Mouse (Mus musculus) heart, postnatal 36 days (tissue): ENCODE results near the gene Hgd. TPM values are rescaled to one million over a fixed set of nuclear protein-coding genes. Genes with fewer than 3 reads are reported as not detected.
A peak's percentile ranks its signal among the peaks of the same experiment; 100 is the strongest.
"Not testable (repeated sequence)": the region's sequence is repeated elsewhere in the genome, so short reads cannot be mapped to it uniquely, and the experiment has no call there.

Experiments
- DNase-seq, 2 experiments: peaks; one replicate each; pipeline ENCODE4 v3.0.0; 2021 to 2022
- intact Hi-C: fragments of 180-260 bp; cut with DNase I; formaldehyde crosslinking; loops from one replicate; pipeline ENCODE4 v1.15.1; 2025
- total RNA-seq, 2 experiments: library from RNA; stranded (reverse); gene quantifications; 2 replicates each; pipeline ENCODE4 v1.2.3; 2021

Hgd gene
- total RNA-seq, 2 experiments from 2014 or later: 0.27 TPM; not detected in 1

DNA sequence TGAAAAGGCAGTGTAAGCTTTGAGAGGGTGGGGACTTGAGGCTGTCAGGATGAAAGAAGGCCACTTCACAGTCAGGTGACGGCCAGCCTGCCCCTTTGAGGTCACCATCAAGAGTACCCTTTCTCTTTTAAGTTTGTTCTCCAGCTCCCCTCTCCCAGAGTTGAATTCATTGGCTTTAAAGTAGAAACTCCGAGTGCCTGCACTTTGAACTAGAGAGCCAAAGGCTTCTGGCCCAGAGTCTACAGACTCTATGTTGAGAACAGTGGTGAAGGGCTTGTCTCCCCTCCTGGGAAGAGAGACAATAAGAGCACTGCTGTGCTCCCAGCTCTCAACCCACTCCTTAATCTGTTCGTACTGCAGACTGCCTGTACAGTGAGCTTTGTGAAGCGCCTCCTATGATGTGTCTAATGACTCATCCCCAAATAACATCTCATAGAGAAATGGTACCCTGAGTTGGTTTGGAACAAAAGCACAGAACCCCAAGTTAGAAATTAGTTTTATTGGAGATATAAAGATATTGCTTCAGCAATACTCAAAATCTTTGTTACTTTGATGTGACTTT, 46.5 kb downstream of the Hgd start:
- DNase-seq: no peak
- intact Hi-C loops: no loop called here

DNA sequence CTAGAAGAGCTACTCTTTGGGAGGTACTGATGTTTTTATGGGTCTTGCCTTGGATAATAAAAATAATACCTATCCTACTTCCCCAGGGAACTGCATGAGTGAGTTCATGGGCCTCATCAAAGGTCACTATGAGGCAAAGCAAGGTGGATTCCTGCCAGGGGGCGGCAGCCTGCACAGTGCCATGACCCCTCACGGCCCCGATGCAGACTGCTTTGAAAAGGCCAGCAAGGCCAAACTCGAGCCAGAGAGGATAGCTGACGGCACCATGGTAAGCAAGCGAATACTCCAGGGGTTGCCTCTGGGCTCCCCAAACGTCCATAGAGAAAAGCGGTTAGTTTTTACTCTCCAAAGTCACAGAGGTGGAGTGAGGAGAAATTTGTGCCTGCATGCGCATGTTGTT, 48.4 kb downstream of the Hgd start:
- no peak for DNase-seq
- intact Hi-C loops: no loop called here

DNA sequence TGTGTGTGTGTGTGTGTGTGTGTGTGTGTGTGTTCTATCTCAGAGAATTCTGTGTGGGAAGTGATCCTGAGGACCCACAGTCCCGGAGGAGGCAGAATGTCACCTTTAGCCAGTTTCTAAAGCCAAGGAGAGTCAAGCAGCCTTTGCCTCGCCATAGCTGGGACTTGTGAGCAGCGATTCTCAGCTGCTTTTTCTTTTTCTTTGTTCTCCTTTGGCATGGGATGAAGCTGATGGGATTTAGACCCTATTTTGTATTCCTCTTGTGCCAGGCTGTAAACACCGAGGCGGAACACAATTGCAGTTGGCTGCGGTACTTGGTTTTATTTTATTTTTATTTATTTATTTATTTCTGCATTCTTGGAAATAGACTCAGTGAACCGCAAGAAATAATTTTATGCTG, 49.1 kb downstream of the Hgd start:
- no peak for DNase-seq
- intact Hi-C loops: no loop called here

DNA sequence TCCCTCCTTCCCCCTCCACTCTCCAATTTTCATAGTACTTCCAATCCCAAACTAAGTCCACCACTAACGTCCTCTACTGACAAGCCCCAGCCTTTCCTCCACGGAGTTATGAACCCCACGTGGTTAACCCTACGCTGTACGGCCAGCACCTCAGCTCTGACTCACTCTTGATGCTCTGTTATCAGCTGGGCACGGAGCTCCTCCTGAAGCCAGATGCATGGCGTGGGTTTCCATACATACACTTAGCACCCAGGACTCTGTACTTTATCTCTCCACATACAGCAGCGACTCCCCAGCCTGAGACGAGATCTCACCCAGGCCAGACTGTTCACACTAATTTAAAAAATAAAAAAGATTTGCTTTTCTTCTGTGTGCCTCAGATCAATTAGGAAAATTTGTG, 54.6 kb downstream of the Hgd start:
- intact Hi-C loops: loop anchor here (10.0 kb wide), 1 partner anchor 340 kb away; no protein-coding TSS in a partner anchor
- DNase-seq: no peak

DNA sequence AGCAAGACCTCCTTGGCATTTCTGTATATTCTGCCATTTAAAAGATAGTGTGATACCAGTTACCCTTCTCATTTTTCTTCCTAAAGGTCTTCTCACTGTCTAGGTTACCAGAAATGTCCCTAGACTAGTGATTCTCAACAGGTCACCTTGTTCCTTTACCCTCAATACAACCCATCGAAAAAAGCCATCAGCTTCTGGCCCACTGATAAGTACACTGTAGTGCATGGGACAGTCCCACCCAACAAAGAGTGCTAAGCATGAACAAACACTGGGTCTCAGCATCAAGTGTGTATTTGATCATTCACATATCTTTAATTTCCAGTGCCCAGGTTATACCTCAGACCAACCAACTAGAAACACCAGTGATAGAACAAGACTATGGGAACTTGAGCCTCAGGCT, 55.1 kb downstream of the Hgd start:
- no peak for DNase-seq
- intact Hi-C loops: loop anchor here (10.0 kb wide), 1 partner anchor 340 kb away; no protein-coding TSS in a partner anchor

DNA sequence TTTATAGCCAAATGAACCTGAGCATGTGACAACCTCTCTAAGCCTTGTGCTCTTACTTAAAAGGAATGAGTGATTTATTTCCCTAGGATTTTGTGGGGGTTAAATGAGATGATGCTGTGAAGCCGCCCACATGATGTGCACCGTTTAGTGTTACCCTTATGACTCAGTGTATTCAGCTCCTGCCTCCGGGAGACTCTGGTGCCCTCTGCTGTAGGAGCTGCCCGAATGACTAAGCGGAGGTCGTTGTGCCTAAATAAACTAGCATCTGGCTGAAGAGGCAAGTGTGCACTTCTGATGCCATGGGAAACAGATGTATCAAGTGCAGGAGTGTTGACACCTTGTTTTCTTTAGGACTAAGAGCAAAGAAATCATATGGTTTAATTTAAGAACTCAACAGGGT, 56.2 kb downstream of the Hgd start:
- peak; percentile 14 to 26 for DNase-seq
- intact Hi-C loops: loop anchor here (2.0 to 10.0 kb wide), 2 partner anchors 289 to 341 kb away; no protein-coding TSS in a partner anchor

DNA sequence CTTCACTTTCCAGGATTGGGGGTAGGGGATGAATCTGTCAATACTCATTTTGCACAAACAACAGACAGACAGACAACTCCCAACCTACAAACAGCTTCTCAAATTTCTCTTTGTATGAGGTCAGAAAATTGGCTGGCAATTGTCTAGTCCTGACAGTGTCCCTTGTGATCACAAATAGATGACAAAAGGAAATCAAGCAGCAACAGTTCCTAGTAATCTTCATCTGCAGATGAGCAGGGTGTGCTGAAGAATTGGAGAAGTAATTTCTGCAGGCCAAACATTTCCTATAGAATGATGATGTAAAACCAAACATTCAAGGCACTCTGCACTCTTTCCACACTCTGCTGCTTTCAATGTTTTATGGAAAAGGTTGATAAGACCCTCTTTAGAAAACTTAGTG, 57.8 kb downstream of the Hgd start:
- DNase-seq: no peak
- intact Hi-C loops: loop anchor here (2.0 to 10.0 kb wide), 2 partner anchors 291 to 343 kb away; no protein-coding TSS in a partner anchor

DNA sequence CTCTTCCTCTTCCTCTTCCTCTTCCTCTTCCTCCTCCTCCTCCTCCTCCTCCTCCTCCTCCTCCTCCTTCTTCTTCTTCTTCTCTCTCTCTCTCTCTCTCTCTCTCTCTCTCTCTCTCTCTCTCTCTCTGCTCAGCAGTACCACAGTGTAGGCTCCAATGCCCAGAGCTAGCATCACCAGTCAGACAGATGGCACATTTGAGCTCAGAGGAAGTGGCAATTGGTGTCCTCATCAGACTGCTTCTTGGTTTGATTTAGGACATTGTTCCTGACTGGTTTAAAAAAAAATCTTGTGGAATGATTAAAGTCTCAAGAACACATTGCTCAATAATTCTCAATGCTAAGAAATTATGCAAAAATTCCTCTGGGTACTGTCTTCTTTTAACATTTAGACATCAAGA, 60.6 kb downstream of the Hgd start:
- intact Hi-C loops, DNase-seq: not testable (repeated sequence)

DNA sequence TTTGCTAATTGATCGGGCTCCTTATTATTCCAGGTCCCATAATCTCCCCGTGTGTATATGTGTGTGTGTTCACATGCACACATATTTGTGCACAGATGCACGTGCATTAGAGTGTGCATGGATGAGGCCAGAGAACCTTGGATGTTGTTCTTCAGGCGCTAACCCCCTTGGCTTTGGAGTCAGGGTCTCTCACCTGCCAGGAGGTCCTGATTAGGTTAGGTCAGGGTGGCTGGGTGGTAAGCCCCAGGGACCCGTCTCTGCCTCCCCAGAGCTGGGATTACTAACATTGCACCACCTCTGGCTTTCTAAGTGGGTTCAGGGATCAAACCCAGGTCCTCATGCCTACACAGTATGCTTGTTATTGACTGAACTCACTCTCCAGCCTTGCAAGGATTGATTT, 64.5 kb downstream of the Hgd start:
- intact Hi-C loops: no loop called here
- no peak for DNase-seq

DNA sequence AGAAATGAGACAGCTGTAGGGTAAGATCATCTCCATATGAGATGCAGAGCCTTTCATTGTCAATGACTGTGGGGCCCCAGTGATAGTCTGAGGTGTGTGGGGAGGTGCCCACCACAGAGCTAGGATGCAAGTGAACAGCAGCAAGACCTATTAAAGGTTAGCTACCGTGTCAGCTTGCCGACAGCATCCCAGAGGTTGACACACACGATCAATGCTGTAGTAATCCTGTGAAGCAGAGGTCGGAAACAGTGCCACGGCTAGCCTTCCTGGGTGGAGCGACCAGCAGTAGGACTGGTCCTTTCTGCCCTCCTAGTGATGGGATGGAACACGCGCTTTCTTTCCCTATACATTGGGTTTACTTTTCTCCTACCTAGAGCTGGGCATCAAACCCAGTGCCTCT, 65.3 kb downstream of the Hgd start:
- intact Hi-C loops: no loop called here

DNA sequence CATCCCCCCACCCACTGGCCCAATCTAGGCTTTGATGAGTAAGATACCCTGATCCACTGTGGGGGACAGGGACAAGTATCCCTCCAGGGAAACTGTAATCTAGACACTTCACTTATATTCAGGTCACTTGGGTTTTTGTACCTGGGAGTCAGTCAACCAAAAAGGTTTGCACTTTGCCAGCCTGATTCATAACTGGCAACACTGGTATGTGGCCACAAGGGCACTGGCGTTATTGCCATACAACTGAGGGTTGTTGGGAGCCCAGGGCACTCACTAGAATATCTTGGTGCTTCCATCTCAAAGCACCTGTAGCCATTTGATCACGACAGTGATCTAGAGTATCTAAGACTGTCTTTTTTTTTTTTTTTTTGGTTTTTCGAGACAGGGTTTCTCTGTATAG, 65.8 kb downstream of the Hgd start:
- no peak for DNase-seq
- intact Hi-C loops: no loop called here

More for the DNA sequence above, 65.3 kb downstream of the Hgd start:
- DNase-seq: no peak

DNA sequence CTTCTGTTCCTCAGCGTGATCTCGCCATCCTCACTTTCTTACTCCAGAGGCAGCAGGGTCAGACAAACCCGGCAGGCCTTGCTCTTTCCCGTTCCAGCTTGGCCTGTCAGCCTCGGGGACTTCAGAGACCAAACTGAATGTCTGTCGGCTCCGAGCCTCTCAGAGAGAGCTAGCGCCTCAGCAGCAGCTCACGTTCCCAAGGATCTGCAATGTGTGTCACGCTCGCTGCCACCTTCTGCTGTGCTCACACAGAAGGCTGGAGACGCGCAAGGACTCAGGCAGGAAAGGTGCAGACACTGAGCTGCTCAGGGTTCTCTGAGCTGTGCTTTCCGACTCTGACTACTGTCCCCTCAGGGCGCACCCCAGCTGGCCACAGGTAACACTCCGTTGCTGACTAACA, 67.1 kb downstream of the Hgd start:
- no peak for DNase-seq
- intact Hi-C loops: no loop called here

DNA sequence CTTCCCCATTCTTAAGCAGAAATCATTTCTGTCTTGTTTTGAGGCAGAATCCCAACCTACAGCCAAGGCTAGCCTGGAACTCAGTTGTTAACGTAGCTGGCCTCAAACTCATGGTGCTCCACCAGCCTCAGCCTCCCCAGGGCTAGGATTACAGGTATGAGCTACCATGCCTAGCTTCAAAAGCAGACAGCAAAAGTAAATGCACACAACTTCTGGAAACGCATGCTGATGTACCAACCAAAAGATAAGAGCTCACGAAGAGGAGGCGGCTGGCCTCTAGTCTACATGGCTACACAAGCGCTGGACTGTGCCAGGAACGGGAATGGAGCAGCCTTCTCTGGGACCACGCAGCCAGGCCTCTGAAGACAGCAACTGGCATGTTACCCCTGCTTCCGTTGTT, 68.0 kb downstream of the Hgd start:
- intact Hi-C loops: no loop called here

DNA sequence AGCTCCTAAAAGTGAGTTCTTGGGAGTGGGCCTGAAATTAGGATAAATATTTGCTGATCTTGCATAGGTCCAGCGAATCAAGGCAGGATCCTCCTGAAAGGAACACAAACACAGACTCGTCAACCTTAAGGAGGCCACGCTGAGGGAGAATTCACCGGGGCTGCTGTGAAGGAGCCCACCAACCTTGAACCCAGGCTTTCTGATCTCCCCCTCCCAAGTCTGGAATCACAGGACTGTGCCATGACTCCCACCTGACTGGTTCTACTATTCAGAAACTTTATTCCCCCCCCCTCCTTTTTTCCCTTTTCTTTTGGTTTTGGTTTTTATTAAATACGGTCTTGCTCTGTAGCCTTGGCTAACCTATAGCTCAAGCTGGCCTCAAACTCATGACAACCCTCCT, 69.1 kb downstream of the Hgd start:
- no peak for DNase-seq
- intact Hi-C loops: no loop called here

More for the DNA sequence above, 68.0 kb downstream of the Hgd start:
- no peak for DNase-seq

DNA sequence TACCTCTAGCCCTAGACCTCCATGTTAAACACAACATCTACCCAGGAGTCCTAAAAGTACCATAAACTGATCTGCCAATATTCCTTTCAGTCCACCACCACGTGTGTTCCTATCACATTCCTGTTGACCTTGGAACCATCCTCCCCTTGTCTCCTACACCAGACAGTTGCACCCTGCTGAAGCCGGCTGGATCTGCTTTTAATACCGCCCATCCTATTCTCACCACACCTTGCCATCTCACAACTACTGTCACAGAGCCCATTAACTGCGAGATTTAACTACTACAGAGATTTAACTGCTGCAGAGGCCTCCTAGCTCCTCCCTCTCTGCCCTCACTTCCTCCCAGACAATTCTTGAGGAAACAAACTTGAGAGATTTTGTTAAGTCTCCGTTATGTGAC, 71.5 kb downstream of the Hgd start:
- no peak for DNase-seq
- intact Hi-C loops: loop anchor here (5.0 kb wide), 1 partner anchor 109 kb away; no protein-coding TSS in a partner anchor

DNA sequence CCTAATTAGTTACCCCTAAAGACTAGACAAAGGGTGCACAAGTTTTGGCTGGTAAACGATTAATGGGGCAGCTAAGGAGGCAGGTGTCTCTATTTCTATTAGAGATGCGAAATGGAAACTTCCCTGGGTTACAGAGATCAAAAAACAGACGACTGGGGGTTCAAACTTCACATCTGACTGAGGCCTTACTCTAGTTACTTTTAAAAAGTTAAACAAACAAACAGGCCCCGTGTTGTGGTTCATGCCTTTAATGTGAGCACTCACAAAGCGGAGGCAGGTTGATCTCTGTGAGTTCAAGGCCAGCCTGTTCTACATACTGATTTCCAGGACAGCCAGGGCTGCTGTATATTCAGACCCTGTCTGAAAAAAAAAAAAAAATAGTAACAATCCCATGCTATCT, 72.7 kb downstream of the Hgd start:
- no peak for DNase-seq
- intact Hi-C loops: loop anchor here (5.0 kb wide), 1 partner anchor 110 kb away; no protein-coding TSS in a partner anchor

DNA sequence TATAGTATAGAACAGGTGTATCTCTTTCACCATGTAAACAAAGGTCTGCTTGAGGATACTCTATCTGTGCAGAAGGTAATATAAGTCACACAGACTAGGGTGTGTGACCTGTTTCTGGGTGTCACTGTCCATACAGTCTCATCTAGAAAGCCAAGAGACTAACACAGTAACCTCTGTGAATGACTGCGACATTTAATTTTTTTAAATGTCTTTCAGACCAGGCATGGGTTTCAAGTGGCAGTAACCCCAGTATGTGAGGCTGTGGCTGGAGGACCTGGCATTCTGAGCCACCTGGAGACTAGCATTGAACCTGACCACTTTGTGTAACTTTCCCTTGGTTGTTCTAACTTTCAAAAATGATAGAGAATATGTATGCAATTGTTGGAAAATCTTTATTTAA, 73.1 kb downstream of the Hgd start:
- intact Hi-C loops: loop anchor here (5.0 kb wide), 1 partner anchor 111 kb away; no protein-coding TSS in a partner anchor
- no peak for DNase-seq

DNA sequence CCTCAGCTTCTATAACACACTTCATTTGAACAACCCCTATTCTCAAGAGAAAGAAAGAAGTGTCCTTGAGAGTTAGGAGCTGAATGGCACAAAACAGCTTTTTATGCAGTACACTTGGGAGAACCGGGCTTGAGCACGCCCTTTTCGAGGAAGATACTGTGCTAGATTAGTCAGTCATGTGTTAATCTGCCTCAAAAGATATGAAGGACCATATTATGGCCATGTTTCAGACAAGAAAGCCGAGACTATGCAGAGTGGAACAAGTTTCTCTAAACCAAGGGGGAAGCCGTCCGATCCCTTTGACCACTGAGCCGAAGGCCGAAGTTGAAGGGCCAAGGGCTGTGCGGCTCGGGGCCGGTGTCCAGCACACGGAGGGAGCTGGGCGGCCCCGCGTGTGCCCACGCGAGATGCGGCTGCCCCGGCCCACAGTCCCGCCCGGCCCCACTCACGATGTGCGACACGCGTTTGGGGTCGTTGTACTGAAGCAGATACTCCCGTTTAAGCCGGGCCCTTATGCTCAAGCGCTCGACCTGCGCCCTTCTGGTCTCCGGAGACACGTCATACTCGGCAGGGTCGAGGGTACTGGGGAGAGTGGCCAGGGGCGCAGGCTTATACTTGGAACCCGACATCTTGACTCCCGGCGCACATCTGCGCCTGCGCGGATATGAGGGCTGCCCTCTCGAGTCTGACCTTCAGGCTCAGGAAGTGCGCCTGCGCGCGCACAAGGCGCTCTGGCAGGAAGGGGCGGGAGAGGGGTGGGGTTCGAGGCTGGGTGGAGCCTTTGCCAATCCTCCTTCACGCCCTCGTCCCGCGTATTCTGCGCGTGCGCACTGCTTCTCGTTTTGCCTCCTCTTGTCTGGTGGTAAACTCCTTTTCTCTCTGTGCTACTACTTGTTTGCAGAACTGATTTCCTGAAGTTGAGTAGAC, 74.0 kb downstream of the Hgd start, which contains the start of gene Ndufb4:
Gene Ndufb4, minus strand, starts transcription at position 723 of the 927 bp plus-strand sequence.
- intact Hi-C loops: loop anchor here (5.0 kb wide), 1 partner anchor 112 kb away; no protein-coding TSS in a partner anchor
- peak; percentile 91 for DNase-seq

DNA sequence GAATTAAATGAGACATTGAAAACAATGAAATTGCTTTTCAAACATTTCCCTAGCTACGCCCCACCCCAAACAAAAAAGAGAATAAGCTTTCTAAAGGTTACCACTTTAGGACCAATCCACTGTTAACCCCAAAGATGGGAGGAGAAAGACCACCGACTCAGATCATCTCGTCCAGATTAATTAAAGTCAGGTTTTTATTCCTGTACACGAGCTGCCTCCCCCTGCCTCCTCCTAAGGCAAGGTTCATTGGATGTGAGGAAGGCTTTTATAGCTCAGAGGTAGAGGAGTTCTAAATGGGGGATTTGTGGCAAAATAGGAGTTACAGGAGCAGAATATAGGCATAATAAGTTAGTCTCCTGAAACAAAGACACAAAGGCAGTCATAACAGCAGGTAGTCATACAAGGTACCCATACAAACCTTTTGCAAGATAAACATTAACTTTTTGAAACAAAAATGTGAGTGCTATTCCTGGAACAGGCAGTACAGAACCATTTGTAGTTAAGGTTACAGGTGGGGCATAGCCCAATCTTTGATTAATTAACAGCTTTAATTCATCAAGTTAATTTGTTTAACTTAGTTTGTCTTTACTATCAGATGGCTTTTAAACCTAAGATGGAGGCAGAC, 75.0 kb downstream of the Hgd start:
- DNase-seq: no peak
- intact Hi-C loops: loop anchor here (5.0 kb wide), 1 partner anchor 113 kb away; no protein-coding TSS in a partner anchor

DNA sequence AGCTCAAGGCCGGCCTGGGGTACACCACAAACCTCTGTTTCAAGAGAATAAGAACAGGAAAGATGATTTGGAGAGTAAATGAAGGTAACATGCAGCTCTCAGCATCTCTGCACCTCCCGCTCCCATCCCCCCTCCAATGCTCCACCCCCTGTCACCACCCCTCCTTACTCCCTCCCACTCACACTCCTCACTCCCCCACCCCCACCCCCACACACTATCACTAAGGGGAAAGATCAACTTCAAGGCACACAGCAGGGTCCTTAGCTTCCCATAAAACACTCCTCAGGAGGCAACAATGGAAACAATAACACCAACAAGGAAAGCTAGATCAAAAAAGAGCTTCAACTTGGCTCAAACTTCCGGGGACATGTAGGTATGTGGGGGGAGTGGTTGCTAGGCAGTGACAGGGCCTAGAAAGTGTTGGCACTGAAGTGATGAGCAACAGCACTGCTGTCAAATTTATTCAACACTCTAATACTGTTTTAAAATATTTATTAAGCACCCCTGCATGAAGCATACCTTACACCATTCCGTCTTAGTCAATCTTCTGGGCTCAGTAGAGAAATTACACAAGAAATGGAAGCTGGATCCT, 75.9 kb downstream of the Hgd start:
- intact Hi-C loops: loop anchor here (2.0 kb wide), 1 partner anchor 27 kb away; no protein-coding TSS in a partner anchor
- no peak for DNase-seq
